Mouse (Mus musculus) ES-Bruce4 (cell line): ENCODE measurements around the gene Ksr1. TPM values are rescaled to one million over a fixed set of nuclear protein-coding genes. Genes with fewer than 3 reads are reported as not detected.

Experiments
- H3K27ac ChIP-seq: 2 replicates; pipeline ENCODE4 v1.5.1; 2012; ENCODE audit warnings: low read length, inconsistent platforms; ENCODE audit not compliant: insufficient read depth
- H3K27me3 ChIP-seq: 2 replicates; pipeline ENCODE4 v1.6.1; 2012; ENCODE audit warnings: mild to moderate bottlenecking, low read length, inconsistent platforms; ENCODE audit not compliant: control insufficient read depth, poor library complexity, insufficient read depth, severe bottlenecking
- H3K36me3 ChIP-seq: 2 replicates; pipeline ENCODE4 v1.6.1; 2012; ENCODE audit warnings: inconsistent platforms, mild to moderate bottlenecking, low read length, moderate library complexity; ENCODE audit not compliant: control insufficient read depth, poor library complexity, insufficient read depth, severe bottlenecking
- H3K4me1 ChIP-seq: one replicate; pipeline ENCODE4 v1.8.1; 2011; ENCODE audit warnings: low read length; ENCODE audit not compliant: control insufficient read depth, insufficient read depth
- H3K4me3 ChIP-seq: 2 replicates; pipeline ENCODE4 v1.5.1; 2011; ENCODE audit warnings: low read depth, mild to moderate bottlenecking, low read length
- H3K9ac ChIP-seq: 2 replicates; pipeline ENCODE4 v1.6.1; 2012; ENCODE audit warnings: low read depth, mild to moderate bottlenecking, inconsistent platforms; ENCODE audit not compliant: poor library complexity, severe bottlenecking
- H3K9me3 ChIP-seq: replicated peaks from 2 replicates; pipeline ENCODE4 v1.6.1; 2012; ENCODE audit warnings: mild to moderate bottlenecking, low read length, inconsistent platforms; ENCODE audit not compliant: control insufficient read depth, poor library complexity, insufficient read depth, severe bottlenecking
- CTCF ChIP-seq: IDR thresholded peaks from one replicate; pipeline ENCODE4 v1.8.1; 2011; ENCODE audit warnings: low read depth, low read length
- EP300 ChIP-seq: IDR thresholded peaks from 2 replicates; pipeline ENCODE4 v1.6.1; 2011; ENCODE audit warnings: low read depth, low read length; ENCODE audit not compliant: insufficient read depth
- POLR2A ChIP-seq: IDR thresholded peaks from one replicate; pipeline ENCODE4 v1.8.1; 2011; ENCODE audit warnings: low read length; ENCODE audit not compliant: insufficient read depth
- polyA plus RNA-seq: library from polyadenylated mRNA; stranded (reverse); fragments of >200 nt; gene quantifications from 2 replicates; pipeline ENCODE4 v1.2.4, GENCODE M21; 2011; ENCODE audit warnings: low read depth; ENCODE audit not compliant: missing spikeins, insufficient read depth, insufficient read length

The Ksr1 gene
- polyA plus RNA-seq, 1 experiment, result 7.7 TPM

DNA sequence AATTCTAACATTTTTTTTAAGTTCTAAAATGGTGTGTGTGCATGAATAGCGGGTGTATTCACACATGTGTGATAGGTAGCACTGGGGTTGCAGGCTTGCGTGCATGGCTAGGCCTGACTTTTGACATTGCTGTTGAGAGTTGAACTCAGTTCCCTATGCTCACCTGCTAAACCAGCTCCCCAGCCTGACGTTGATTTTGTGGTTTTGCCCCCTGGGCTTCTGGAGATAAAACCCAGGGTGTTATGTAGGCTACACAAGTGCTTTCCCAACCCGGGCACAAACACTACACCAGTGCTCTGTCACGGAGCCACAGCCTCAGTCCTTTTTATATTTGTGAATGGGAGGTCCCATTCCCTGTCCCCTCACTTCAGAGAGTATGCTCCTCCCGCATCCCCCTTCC lies 39.5 kb upstream of the Ksr1 start:
- Histone ChIP-seq H3K27me3 (no peaks in the 10 kb centered on the region), H3K4me1 (no peaks in the 10 kb centered on the region)
- TF ChIP-seq POLR2A (no peak), CTCF (no peak), EP300 (no peak)

GRCm38 (mm10) chr11:79184126-79184888 lies 38.1 kb upstream of the Ksr1 start:
- no peak overlapping the region for H3K4me3 ChIP-seq

More for the DNA sequence above, 39.5 kb upstream of the Ksr1 start:
- Histone ChIP-seq H3K4me3 (no peak overlapping the region), H3K27ac (no peak overlapping the region), H3K9me3 (no peaks in the 10 kb centered on the region), H3K36me3 (no peaks in the 10 kb centered on the region), H3K9ac (no peak overlapping the region)

DNA sequence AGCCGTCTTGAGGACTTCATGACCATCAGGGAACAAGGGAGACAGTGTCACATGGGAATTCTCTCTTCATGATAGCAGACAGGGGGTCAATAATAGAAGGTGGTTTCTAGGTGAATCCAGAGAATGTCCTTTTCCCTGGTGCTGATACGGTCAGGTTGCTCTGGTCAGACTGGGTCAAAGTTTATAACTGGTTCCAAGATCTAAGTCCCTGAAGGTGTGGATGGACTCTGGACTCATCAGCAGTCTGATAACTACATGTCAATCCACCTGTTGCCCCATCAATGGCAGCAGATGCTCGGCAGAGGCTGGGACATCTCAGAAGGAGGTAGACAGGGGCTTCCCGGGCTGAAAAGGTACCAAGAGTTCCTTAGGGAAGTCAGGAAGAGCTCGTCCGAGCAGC lies 37.2 kb upstream of the Ksr1 start:
- Histone ChIP-seq H3K27ac (no peak overlapping the region), H3K4me3 (no peak overlapping the region), H3K4me1 (no peaks in the 10 kb centered on the region), H3K9me3 (no peaks in the 10 kb centered on the region), H3K9ac (no peak overlapping the region), H3K36me3 (no peaks in the 10 kb centered on the region), H3K27me3 (no peaks in the 10 kb centered on the region)
- TF ChIP-seq POLR2A, result no peak
- no peak for TF ChIP-seq CTCF
- TF ChIP-seq EP300, result no peak

More at GRCm38 (mm10) chr11:79184126-79184888, 38.1 kb upstream of the Ksr1 start:
- Histone ChIP-seq H3K36me3 (no peaks in the 10 kb centered on the region), H3K9ac (no peak overlapping the region), H3K9me3 (no peaks in the 10 kb centered on the region), H3K27ac (no peak overlapping the region), H3K27me3 (no peaks in the 10 kb centered on the region), H3K4me1 (no peaks in the 10 kb centered on the region)
- TF ChIP-seq CTCF, result no peak
- TF ChIP-seq POLR2A, result no peak
- TF ChIP-seq EP300, result no peak

DNA sequence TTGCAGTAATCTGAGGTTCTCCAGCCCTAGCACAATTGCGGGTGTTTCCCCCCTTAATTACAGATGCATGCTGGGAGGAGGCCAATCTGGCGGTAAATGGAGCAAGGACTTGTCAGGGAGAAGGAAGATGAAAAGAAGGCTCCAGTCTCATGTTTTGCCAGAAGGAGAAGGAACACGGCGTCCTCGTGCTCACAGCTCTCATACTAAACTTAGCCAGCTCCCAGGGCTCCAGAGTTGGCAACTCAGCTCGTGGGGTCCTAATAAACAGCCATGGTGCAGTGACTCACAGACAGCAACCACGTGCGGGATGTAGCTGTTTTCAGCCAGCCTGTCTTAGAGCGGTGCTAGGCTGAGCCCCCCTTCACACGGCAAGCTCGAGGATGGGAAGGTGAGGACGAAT lies 36.7 kb upstream of the Ksr1 start:
- TF ChIP-seq CTCF, result no peak
- TF ChIP-seq EP300, result no peak
- no peak for TF ChIP-seq POLR2A
- Histone ChIP-seq H3K4me1 (no peaks in the 10 kb centered on the region), H3K9ac (no peak overlapping the region)

GRCm38 (mm10) chr11:79181914-79182313 lies 35.7 kb upstream of the Ksr1 start:
- Histone ChIP-seq H3K9me3 (no peaks in the 10 kb centered on the region), H3K4me1 (no peaks in the 10 kb centered on the region), H3K9ac (no peak overlapping the region), H3K4me3 (no peak overlapping the region), H3K36me3 (no peaks in the 10 kb centered on the region), H3K27ac (no peak overlapping the region), H3K27me3 (no peaks in the 10 kb centered on the region)
- TF ChIP-seq EP300, result no peak

More for the DNA sequence above, 36.7 kb upstream of the Ksr1 start:
- no peaks in the 10 kb centered on the region for H3K36me3 ChIP-seq
- no peak overlapping the region for H3K4me3 ChIP-seq
- H3K27me3 ChIP-seq, result no peaks in the 10 kb centered on the region
- no peaks in the 10 kb centered on the region for H3K9me3 ChIP-seq
- no peak overlapping the region for H3K27ac ChIP-seq

GRCm38 (mm10) chr11:79176687-79177086 lies 30.5 kb upstream of the Ksr1 start:
- H3K9me3 ChIP-seq, result no peaks in the 10 kb centered on the region
- H3K9ac ChIP-seq, result no peak overlapping the region
- H3K4me1 ChIP-seq, result no peaks in the 10 kb centered on the region
- H3K36me3 ChIP-seq, result no peaks in the 10 kb centered on the region
- no peaks in the 10 kb centered on the region for H3K27me3 ChIP-seq
- no peak overlapping the region for H3K4me3 ChIP-seq
- TF ChIP-seq EP300 (no peak), CTCF (peak; percentile 12)
- H3K27ac ChIP-seq, result no peak overlapping the region
